Mouse (Mus musculus) neural tube, embryonic 15.5 days (tissue): ENCODE measurements at regions not wholly inside any gene's neighbourhood (a gene's known extent, or its start where the extent isn't known, plus 50 kb on each side); places are given as distances from the start of the nearest gene placed in this dataset.

Experiments used
- ATAC-seq: fragments of 200-750 bp; cut with Nextera tagmentation; 2 replicates; pipeline ENCODE4 v1.8.0; 2017; ENCODE audit warnings: mild to moderate bottlenecking, moderate TSS enrichment, moderate library complexity; ENCODE audit not compliant: low FRiP score
- H3K27ac ChIP-seq: fragments of 300-500 bp; sonication (generic); replicated peaks from 2 replicates; pipeline ENCODE4 v1.5.1; 2015; ENCODE audit warnings: mild to moderate bottlenecking, inconsistent platforms
- H3K27me3 ChIP-seq: fragments of 300-500 bp; sonication (generic); replicated peaks from 2 replicates; pipeline ENCODE4 v1.6.1; 2015; ENCODE audit warnings: inconsistent platforms
- H3K36me3 ChIP-seq: fragments of 300-500 bp; sonication (generic); 2 replicates; pipeline ENCODE4 v1.6.1; 2015; ENCODE audit warnings: inconsistent platforms
- H3K4me1 ChIP-seq: fragments of 300-500 bp; sonication (generic); 2 replicates; pipeline ENCODE4 v1.6.1; 2015; ENCODE audit warnings: inconsistent platforms
- H3K4me2 ChIP-seq: fragments of 300-500 bp; sonication (generic); 2 replicates; pipeline ENCODE4 v1.6.1; 2015; ENCODE audit warnings: inconsistent platforms, mild to moderate bottlenecking, moderate library complexity
- H3K4me3 ChIP-seq: fragments of 300-500 bp; sonication (generic); replicated peaks from 2 replicates; pipeline ENCODE4 v1.5.1; 2015; ENCODE audit warnings: mild to moderate bottlenecking, inconsistent platforms
- H3K9ac ChIP-seq: fragments of 300-500 bp; sonication (generic); replicated peaks from 2 replicates; pipeline ENCODE4 v1.6.1; 2015; ENCODE audit warnings: mild to moderate bottlenecking, inconsistent platforms
- H3K9me3 ChIP-seq: fragments of 300-500 bp; sonication (generic); replicated peaks from 2 replicates; pipeline ENCODE4 v1.6.1; 2016; ENCODE audit warnings: inconsistent platforms
- WGBS: fragments of 180-500 bp; shearing (Covaris S2); methylation state at CpG from one replicate; pipeline ENCODE4 v1.1.7; 2015; ENCODE audit warnings: mixed read lengths; 5-methylcytosine and 5-hydroxymethylcytosine counted together

GRCm38 (mm10) chr1:183553219-183553618, 135.2 kb downstream of the Hhipl2 start:
- Histone ChIP-seq H3K9ac (no peak overlapping the region), H3K4me1 (no peaks in the 10 kb centered on the region), H3K9me3 (no peaks in the 10 kb centered on the region), H3K27ac (no peak overlapping the region), H3K4me2 (no peak overlapping the region), H3K27me3 (no peaks in the 10 kb centered on the region), H3K36me3 (no peaks in the 10 kb centered on the region), H3K4me3 (no peak overlapping the region)
- no peak for ATAC-seq
- WGBS = 91% methylated on average over 8 of the region's 8 CpGs

- Histone ChIP-seq H3K9me3 (no peaks in the 10 kb centered on the region), H3K9ac (no peak overlapping the region), H3K4me3 (no peak overlapping the region), H3K4me2 (no peak overlapping the region), H3K4me1 (peaks cover 3% of the 10 kb centered on the region; the same call in 1 of the 2 replicates), H3K27me3 (no peaks in the 10 kb centered on the region), H3K27ac (no peak overlapping the region), H3K36me3 (no peaks in the 10 kb centered on the region)
- 77% methylated on average over 3 of the region's 3 CpGs for WGBS
- no peak for ATAC-seq
Observed at GRCm38 (mm10) chr1:183562853-183563252, 144.8 kb downstream of the Hhipl2 start.

GRCm38 (mm10) chr1:183573621-183574585, 155.9 kb downstream of the Hhipl2 start:
- Histone ChIP-seq H3K9ac (no peak overlapping the region), H3K4me1 (no peaks in the 10 kb centered on the region), H3K27me3 (no peaks in the 10 kb centered on the region), H3K27ac (no peak overlapping the region), H3K9me3 (no peaks in the 10 kb centered on the region), H3K36me3 (no peaks in the 10 kb centered on the region), H3K4me2 (no peak overlapping the region), H3K4me3 (no peak overlapping the region)
- WGBS = 56% methylated on average over 10 of the region's 10 CpGs
- ATAC-seq = no peak

- Histone ChIP-seq H3K9ac (no peak overlapping the region), H3K27ac (no peak overlapping the region), H3K27me3 (no peaks in the 10 kb centered on the region), H3K36me3 (no peaks in the 10 kb centered on the region), H3K4me1 (no peaks in the 10 kb centered on the region), H3K4me3 (no peak overlapping the region), H3K4me2 (no peak overlapping the region), H3K9me3 (no peaks in the 10 kb centered on the region)
- ATAC-seq = no peak
- WGBS = 68% methylated on average over 6 of the region's 6 CpGs
Observed at GRCm38 (mm10) chr1:183584861-183585260, 166.8 kb downstream of the Hhipl2 start.

GRCm38 (mm10) chr1:183586406-183586805, 168.4 kb downstream of the Hhipl2 start:
- Histone ChIP-seq H3K4me3 (no peak overlapping the region), H3K27me3 (no peaks in the 10 kb centered on the region), H3K9me3 (no peaks in the 10 kb centered on the region), H3K9ac (no peak overlapping the region), H3K4me2 (no peak overlapping the region), H3K36me3 (no peaks in the 10 kb centered on the region), H3K4me1 (no peaks in the 10 kb centered on the region), H3K27ac (no peak overlapping the region)
- WGBS = 77% methylated on average over 4 of the region's 4 CpGs
- ATAC-seq = no peak

- H3K4me1 ChIP-seq = no peaks in the 10 kb centered on the region
- H3K4me3 ChIP-seq = no peak overlapping the region
- no peaks in the 10 kb centered on the region for H3K36me3 ChIP-seq
- ATAC-seq = no peak
- H3K27ac ChIP-seq = no peak overlapping the region
- H3K9me3 ChIP-seq = no peaks in the 10 kb centered on the region
- no peaks in the 10 kb centered on the region for H3K27me3 ChIP-seq
- H3K9ac ChIP-seq = no peak overlapping the region
- 61% methylated on average over 5 of the region's 5 CpGs for WGBS
- no peak overlapping the region for H3K4me2 ChIP-seq
Observed at GRCm38 (mm10) chr1:183595306-183595705, 177.3 kb downstream of the Hhipl2 start.

- no peak overlapping the region for H3K27ac ChIP-seq
- WGBS = 82% methylated on average over 8 of the region's 8 CpGs
- H3K9me3 ChIP-seq = no peaks in the 10 kb centered on the region
- H3K9ac ChIP-seq = no peak overlapping the region
- H3K4me3 ChIP-seq = no peak overlapping the region
- H3K4me1 ChIP-seq = no peaks in the 10 kb centered on the region
- H3K4me2 ChIP-seq = no peak overlapping the region
- H3K27me3 ChIP-seq = no peaks in the 10 kb centered on the region
- H3K36me3 ChIP-seq = no peaks in the 10 kb centered on the region
- no peak for ATAC-seq
Observed at GRCm38 (mm10) chr1:183600466-183600865, 182.5 kb downstream of the Hhipl2 start.

GRCm38 (mm10) chr1:183611966-183612694, 194.1 kb downstream of the Hhipl2 start:
- no peak for ATAC-seq
- Histone ChIP-seq H3K4me2 (no peak overlapping the region), H3K4me1 (peaks cover 7% of the 10 kb centered on the region; the same call in 1 of the 2 replicates), H3K9me3 (no peaks in the 10 kb centered on the region), H3K9ac (no peak overlapping the region), H3K4me3 (no peak overlapping the region), H3K27me3 (no peaks in the 10 kb centered on the region), H3K27ac (no peak overlapping the region), H3K36me3 (no peaks in the 10 kb centered on the region)
- WGBS = 56% methylated on average over 8 of the region's 8 CpGs

GRCm38 (mm10) chr1:183619451-183620059, 201.5 kb downstream of the Hhipl2 start:
- Histone ChIP-seq H3K9ac (no peak overlapping the region), H3K27me3 (no peaks in the 10 kb centered on the region), H3K4me2 (no peak overlapping the region), H3K27ac (no peak overlapping the region), H3K36me3 (no peaks in the 10 kb centered on the region), H3K9me3 (no peaks in the 10 kb centered on the region), H3K4me3 (no peak overlapping the region), H3K4me1 (0 out of 2 replicates have a peak, but pooled peaks cover 3% of the 10 kb centered on the region)
- no peak for ATAC-seq
- 76% methylated on average over 9 of the region's 9 CpGs for WGBS

GRCm38 (mm10) chr1:183622341-183622740, 204.3 kb downstream of the Hhipl2 start:
- no peak for ATAC-seq
- no peaks in the 10 kb centered on the region for H3K27me3 ChIP-seq
- H3K9ac ChIP-seq = no peak overlapping the region
- no peak overlapping the region for H3K27ac ChIP-seq
- no peaks in the 10 kb centered on the region for H3K36me3 ChIP-seq
- H3K4me1 ChIP-seq = 0 out of 2 replicates have a peak, but pooled peaks cover 3% of the 10 kb centered on the region
- no peak overlapping the region for H3K4me2 ChIP-seq
- 25% methylated on average over 4 of the region's 4 CpGs for WGBS
- no peaks in the 10 kb centered on the region for H3K9me3 ChIP-seq
- no peak overlapping the region for H3K4me3 ChIP-seq

GRCm38 (mm10) chr1:183624266-183624665, 206.3 kb downstream of the Hhipl2 start:
- no peak overlapping the region for H3K4me2 ChIP-seq
- no peak overlapping the region for H3K27ac ChIP-seq
- H3K9ac ChIP-seq = no peak overlapping the region
- H3K9me3 ChIP-seq = no peaks in the 10 kb centered on the region
- H3K27me3 ChIP-seq = no peaks in the 10 kb centered on the region
- 51% methylated on average over 1 of the region's 1 CpGs for WGBS
- H3K4me3 ChIP-seq = no peak overlapping the region
- ATAC-seq = no peak
- no peaks in the 10 kb centered on the region for H3K36me3 ChIP-seq
- 0 out of 2 replicates have a peak, but pooled peaks cover 3% of the 10 kb centered on the region for H3K4me1 ChIP-seq
